Mouse (Mus musculus) naive thymus-derived CD4-positive, alpha-beta T cell, adult 5 months (primary cell): Measurements from ENCODE around the gene Igdcc3. TPM values are rescaled to one million over a fixed set of nuclear protein-coding genes. Genes with fewer than 3 reads are reported as not detected.

Experiments
- polyA plus RNA-seq: library from polyadenylated mRNA; unstranded; fragments of 100-300 nt; shearing (Covaris generic); gene quantifications from one replicate; pipeline ENCODE4 v1.2.1, GENCODE M21; 2017

The Igdcc3 gene
- not detected for polyA plus RNA-seq

DNA sequence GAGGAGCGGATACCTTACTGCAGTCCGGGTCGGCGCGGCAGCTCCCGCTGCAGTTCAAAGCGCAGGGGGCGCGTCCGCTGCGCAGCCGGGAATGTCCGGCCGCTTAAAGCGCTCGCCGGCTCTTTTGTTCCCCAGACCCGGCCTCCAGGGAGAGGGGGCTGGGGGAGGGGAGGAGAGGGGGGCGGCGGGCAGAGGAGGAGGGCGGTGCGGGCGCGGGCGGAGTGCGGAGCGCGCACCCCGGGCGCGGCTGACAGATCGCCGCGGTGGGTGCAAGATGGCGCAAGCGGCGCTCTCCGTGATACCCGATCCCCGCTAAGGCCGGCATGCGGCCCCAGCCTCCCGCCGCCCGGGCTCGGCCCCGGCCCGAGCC is at the start of gene Igdcc3:
Igdcc3 (plus strand) TSS at position 254 of the 370 bp plus-strand sequence.

DNA sequence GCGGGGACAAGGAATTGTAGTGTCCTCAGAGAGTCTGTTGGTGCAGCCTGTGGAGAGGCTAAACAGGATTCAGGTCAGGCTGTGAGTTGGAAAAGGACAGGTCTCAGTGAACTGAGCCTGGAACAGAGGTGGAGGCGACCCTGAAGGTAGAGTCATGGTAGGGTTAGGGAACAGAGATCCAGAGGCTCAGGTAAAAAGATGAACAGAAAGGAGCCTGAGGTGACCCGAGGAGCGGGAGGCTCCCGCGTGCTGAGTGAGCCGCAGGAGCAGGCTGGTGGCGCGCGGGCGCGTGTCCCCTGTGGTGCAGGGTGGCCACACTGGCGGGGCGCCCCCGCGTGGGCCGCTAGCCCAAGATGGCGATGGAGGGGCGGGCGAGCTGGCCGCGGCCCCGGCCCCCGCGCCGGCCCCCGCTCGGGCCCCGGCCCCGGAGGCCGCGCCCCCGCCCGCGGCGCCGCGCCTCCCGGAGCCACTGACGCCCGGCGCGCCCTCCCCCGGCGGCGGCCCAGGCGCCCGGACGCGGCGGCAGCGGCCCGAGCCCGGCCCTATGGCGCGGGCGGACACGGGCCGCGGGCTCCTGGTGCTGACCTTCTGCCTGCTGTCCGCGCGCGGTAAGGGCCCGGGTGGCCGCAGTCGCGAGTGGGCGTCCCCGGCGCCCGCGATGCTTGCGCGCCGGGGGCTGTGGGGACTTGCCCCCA is 39.9 kb upstream of the Igdcc3 start, which contains the start of gene Igdcc4:
Igdcc4 (plus strand) TSS at position 496 of the 695 bp plus-strand sequence.

DNA sequence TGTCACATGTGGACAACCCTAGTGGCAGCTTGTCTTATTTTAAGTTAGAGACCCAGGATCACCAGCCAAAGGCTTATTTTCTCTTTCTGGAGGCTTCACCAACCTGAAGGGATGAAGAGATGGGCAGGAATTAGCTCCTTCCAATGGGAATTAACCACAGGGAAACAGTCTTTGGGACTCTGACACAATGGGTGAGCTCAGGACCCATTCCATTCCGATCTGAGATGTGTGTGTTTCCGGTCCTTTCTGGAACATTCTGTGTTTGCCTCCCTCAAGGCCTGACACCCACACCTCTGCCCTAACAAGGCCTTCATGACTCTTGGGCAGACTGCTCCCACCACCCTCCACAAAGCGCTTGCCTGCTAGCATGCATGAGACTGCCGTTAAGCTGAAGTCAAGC is 54.1 kb downstream of the Igdcc3 start, which contains the start of gene Parp16:
Parp16 (plus strand) TSS at position 301 of the 400 bp plus-strand sequence.

Other genes starting within 250 kb of the Igdcc3 start
- gene Slc24a1, start 189.6 kb upstream of the Igdcc3 start, polyA plus RNA-seq, result 0.12 TPM
- gene Ints14, start 180.3 kb upstream of the Igdcc3 start, polyA plus RNA-seq, result 47.0 TPM
- 77.1 TPM for gene Hacd3, start 119.5 kb upstream of the Igdcc3 start, polyA plus RNA-seq
- 50.9 TPM for gene Dpp8, start 108.8 kb upstream of the Igdcc3 start, polyA plus RNA-seq
- gene Igdcc4, start 39.7 kb upstream of the Igdcc3 start, polyA plus RNA-seq, result not detected
- gene Parp16, start 54.2 kb downstream of the Igdcc3 start, polyA plus RNA-seq, result 6.1 TPM
- not detected for gene Cilp, start 124.0 kb downstream of the Igdcc3 start, polyA plus RNA-seq
- 39.0 TPM for gene Clpx, start 153.1 kb downstream of the Igdcc3 start, polyA plus RNA-seq
- gene Pdcd7, start 204.9 kb downstream of the Igdcc3 start, polyA plus RNA-seq, result 31.4 TPM
- gene Ubap1l, start 219.9 kb downstream of the Igdcc3 start, polyA plus RNA-seq, result not detected